Mouse (Mus musculus): ENCODE results near the gene Gm49369. TPM values are rescaled to one million over a fixed set of nuclear protein-coding genes. Genes with fewer than 3 reads are reported as not detected.

The Gm49369 gene
- polyA plus RNA-seq, 1 experiment from 2014 or later: 0.79 TPM

DNA sequence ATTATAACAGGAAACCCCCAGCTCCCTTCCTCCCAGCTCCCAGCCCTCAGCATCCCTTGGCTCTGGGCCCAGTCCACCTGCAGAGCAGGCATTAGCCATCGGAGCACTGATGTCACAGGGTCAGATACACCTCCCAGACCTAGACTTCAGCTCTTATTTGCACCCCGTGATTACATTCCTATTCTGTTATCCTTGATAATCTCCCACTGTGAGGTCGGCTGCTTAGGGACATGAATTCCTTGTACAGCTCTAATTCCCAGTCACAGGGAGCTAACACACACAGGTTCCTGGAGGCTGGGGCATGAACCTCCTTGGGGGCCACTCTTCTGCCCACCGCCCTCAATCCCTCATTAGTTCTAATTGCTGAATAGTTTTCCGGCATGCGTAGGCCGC, 18.3 kb upstream of the Gm49369 start:
- WGBS: 51% methylated on average over 7 of the region's 7 CpGs
- no peaks in the 10 kb centered on the region for H3K9me3 ChIP-seq (ENCODE audit: control insufficient read depth, low read length)
- no peak for ATAC-seq (ENCODE audit: insufficient number of reproducible peaks, low FRiP score, low TSS enrichment, low read depth)
- no peak overlapping the region for H3K4me2 ChIP-seq (ENCODE audit: low read depth, severe bottlenecking)
- DNase-seq (ENCODE audit: low spot score): no peak
- H3K9ac ChIP-seq (ENCODE audit: low read length): no peak overlapping the region
- H3K4me1 ChIP-seq (ENCODE audit: control insufficient read depth, insufficient read depth, low read length): no peaks in the 10 kb centered on the region
- H3K27ac ChIP-seq (replicated peaks; ENCODE audit: low read depth, low read length): no peak overlapping the region
- H3K4me3 ChIP-seq (ENCODE audit: low read depth, low read length): no peak overlapping the region
- H3K27me3 ChIP-seq (ENCODE audit: control insufficient read depth, insufficient read depth, low read length): no peaks in the 10 kb centered on the region
- H3K36me3 ChIP-seq (ENCODE audit: control insufficient read depth, insufficient read depth, low read length): no peaks in the 10 kb centered on the region

DNA sequence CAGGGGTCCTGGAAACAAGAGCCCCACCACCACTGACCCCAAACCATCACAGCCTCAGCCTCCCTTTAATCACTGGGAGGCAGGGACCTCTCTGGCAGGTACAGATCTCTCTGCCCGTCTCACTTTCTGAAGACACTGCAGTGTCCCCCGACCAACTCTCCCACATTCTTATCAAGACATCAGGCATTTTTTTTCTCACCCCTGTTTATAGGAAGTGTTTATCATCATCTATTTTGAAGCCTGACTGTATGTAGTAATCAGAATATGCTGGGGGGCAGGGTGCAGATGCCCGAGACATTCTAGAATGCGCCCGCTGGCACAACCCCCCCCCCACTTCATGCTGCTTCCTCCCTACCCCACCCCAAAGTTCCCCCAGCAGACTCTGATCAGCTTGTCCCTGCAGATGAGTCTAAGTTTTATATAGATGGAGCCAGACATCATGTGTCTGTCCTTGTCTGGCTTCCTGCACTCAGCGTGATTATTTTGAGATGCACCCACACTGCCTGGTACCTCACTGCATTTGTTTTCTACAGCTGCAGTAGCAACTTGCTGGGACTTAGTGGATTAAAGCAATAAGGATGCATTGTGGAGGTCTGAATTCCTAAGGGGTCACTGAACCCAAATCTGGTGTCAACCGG, 17.8 kb upstream of the Gm49369 start:
- Histone ChIP-seq H3K9me3 (ENCODE audit: control insufficient read depth, low read length) (no peaks in the 10 kb centered on the region), H3K27ac (replicated peaks; ENCODE audit: low read depth, low read length) (no peak overlapping the region), H3K36me3 (ENCODE audit: control insufficient read depth, insufficient read depth, low read length) (no peaks in the 10 kb centered on the region), H3K4me3 (ENCODE audit: low read depth, low read length) (no peak overlapping the region), H3K4me1 (ENCODE audit: control insufficient read depth, insufficient read depth, low read length) (no peaks in the 10 kb centered on the region), H3K27me3 (ENCODE audit: control insufficient read depth, insufficient read depth, low read length) (no peaks in the 10 kb centered on the region), H3K9ac (ENCODE audit: low read length) (no peak overlapping the region), H3K4me2 (ENCODE audit: low read depth, severe bottlenecking) (no peak overlapping the region)
- ATAC-seq (ENCODE audit: insufficient number of reproducible peaks, low FRiP score, low TSS enrichment, low read depth) (no peak), DNase-seq (ENCODE audit: low spot score) (no peak)
- WGBS: 77% methylated on average over 7 of the region's 7 CpGs

DNA sequence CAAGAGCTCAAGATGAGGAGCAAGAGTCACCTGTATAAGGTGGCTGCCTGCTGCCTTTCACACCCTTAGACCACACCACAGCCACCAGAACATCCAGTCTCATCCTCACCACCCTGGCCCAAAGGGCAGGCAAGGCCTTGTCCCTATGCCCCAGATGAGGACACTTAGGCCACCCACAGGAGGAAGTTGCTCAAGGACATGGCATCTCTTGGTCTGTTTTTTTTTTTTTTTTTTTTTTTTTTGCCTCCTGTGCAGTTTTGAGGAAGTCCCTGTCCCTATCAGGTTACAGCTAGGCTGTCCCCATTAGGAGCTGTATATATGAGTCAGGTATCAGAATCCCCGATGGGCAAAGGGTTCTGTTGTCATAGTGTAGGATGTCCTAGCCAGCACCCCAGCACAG, 16.8 kb upstream of the Gm49369 start:
- H3K9me3 ChIP-seq (ENCODE audit: control insufficient read depth, low read length): no peaks in the 10 kb centered on the region
- no peak overlapping the region for H3K4me2 ChIP-seq (ENCODE audit: low read depth, severe bottlenecking)
- DNase-seq (ENCODE audit: low spot score) (no peak), ATAC-seq (ENCODE audit: insufficient number of reproducible peaks, low FRiP score, low TSS enrichment, low read depth) (no peak)
- no peaks in the 10 kb centered on the region for H3K4me1 ChIP-seq (ENCODE audit: control insufficient read depth, insufficient read depth, low read length)
- no peak overlapping the region for H3K27ac ChIP-seq (replicated peaks; ENCODE audit: low read depth, low read length)
- WGBS: 81% methylated on average over 1 of the region's 1 CpGs
- H3K27me3 ChIP-seq (ENCODE audit: control insufficient read depth, insufficient read depth, low read length): no peaks in the 10 kb centered on the region
- no peak overlapping the region for H3K4me3 ChIP-seq (ENCODE audit: low read depth, low read length)
- no peaks in the 10 kb centered on the region for H3K36me3 ChIP-seq (ENCODE audit: control insufficient read depth, insufficient read depth, low read length)
- no peak overlapping the region for H3K9ac ChIP-seq (ENCODE audit: low read length)

DNA sequence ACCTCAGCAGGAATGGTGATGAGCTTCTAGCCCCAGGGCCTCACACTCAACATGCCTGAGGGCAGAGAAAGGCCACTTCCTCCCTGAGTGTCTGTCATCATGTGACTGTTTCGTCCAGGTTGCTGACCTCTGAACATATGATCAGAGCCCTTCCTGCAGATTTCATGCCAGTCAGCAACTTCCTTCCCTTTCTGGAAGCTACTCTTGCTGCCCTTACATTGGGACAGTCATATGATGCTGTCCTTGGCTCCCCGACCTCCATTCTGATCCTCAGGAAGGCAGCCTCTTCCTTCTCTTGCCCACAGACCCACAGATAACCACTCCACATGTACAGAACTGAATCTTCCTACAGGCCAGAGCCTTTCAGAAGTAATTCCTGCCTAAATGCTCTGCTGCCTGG, 15.6 kb upstream of the Gm49369 start:
- Histone ChIP-seq H3K27ac (replicated peaks; ENCODE audit: low read depth, low read length) (no peak overlapping the region), H3K4me3 (ENCODE audit: low read depth, low read length) (no peak overlapping the region), H3K9me3 (ENCODE audit: control insufficient read depth, low read length) (no peaks in the 10 kb centered on the region), H3K27me3 (ENCODE audit: control insufficient read depth, insufficient read depth, low read length) (no peaks in the 10 kb centered on the region), H3K36me3 (ENCODE audit: control insufficient read depth, insufficient read depth, low read length) (no peaks in the 10 kb centered on the region), H3K4me2 (ENCODE audit: low read depth, severe bottlenecking) (no peak overlapping the region), H3K4me1 (ENCODE audit: control insufficient read depth, insufficient read depth, low read length) (no peaks in the 10 kb centered on the region), H3K9ac (ENCODE audit: low read length) (no peak overlapping the region)
- no peak for DNase-seq (ENCODE audit: low spot score)
- no peak for ATAC-seq (ENCODE audit: insufficient number of reproducible peaks, low FRiP score, low TSS enrichment, low read depth)
- WGBS: 48% methylated on average over 2 of the region's 2 CpGs

DNA sequence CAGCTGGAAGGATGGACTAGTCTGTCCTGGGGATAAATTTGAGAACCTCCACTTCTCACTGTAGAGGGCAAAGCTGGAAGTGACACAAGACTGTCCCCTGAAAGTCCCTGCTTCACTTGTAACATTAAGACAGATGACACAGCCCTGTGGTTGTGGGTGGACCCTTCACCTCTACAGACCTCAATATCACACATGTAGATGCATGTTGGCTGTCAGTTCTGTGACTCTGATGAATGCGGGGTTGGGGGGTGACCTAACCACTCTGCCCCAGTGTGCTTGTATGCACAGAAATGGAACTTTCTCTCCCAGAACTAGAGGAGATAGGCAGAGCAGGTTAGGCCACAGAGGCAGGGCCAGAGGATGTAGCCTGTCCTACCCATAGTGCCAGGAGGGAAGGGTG, 14.1 kb upstream of the Gm49369 start:
- Histone ChIP-seq H3K9ac (ENCODE audit: low read length) (no peak overlapping the region), H3K4me2 (ENCODE audit: low read depth, severe bottlenecking) (no peak overlapping the region), H3K4me1 (ENCODE audit: control insufficient read depth, insufficient read depth, low read length) (no peaks in the 10 kb centered on the region), H3K36me3 (ENCODE audit: control insufficient read depth, insufficient read depth, low read length) (no peaks in the 10 kb centered on the region), H3K27me3 (ENCODE audit: control insufficient read depth, insufficient read depth, low read length) (no peaks in the 10 kb centered on the region), H3K9me3 (ENCODE audit: control insufficient read depth, low read length) (no peaks in the 10 kb centered on the region), H3K27ac (replicated peaks; ENCODE audit: low read depth, low read length) (no peak overlapping the region), H3K4me3 (ENCODE audit: low read depth, low read length) (no peak overlapping the region)
- DNase-seq (ENCODE audit: low spot score): no peak
- no peak for ATAC-seq (ENCODE audit: insufficient number of reproducible peaks, low FRiP score, low TSS enrichment, low read depth)
- WGBS: 97% methylated on average over 1 of the region's 1 CpGs

DNA sequence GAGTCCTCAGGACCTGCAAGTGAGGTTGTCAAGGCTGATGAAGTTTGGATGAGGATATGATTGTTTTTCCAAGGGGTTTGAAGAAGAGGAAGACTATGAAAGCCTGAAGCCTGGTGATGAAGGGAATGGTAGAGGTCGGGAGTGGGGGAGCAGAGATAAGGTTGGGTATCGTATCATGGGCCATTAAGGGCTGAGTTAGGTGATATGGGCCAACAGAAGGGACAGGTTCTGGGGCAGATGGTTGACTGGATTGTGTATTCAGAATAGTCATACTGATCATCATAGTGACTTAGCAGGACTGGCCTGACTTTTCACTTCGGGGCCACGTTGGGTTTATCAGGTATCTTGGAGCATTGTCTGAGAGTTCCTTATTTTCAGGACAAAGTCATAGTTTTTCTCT, 13.0 kb upstream of the Gm49369 start:
- H3K27me3 ChIP-seq (ENCODE audit: control insufficient read depth, insufficient read depth, low read length): no peaks in the 10 kb centered on the region
- no peak overlapping the region for H3K9ac ChIP-seq (ENCODE audit: low read length)
- H3K4me1 ChIP-seq (ENCODE audit: control insufficient read depth, insufficient read depth, low read length): no peaks in the 10 kb centered on the region
- H3K4me3 ChIP-seq (ENCODE audit: low read depth, low read length): no peak overlapping the region
- no peak for DNase-seq (ENCODE audit: low spot score)
- no peaks in the 10 kb centered on the region for H3K9me3 ChIP-seq (ENCODE audit: control insufficient read depth, low read length)
- no peak overlapping the region for H3K27ac ChIP-seq (replicated peaks; ENCODE audit: low read depth, low read length)
- H3K36me3 ChIP-seq (ENCODE audit: control insufficient read depth, insufficient read depth, low read length): no peaks in the 10 kb centered on the region
- WGBS: 86% methylated on average over 4 of the region's 4 CpGs
- no peak for ATAC-seq (ENCODE audit: insufficient number of reproducible peaks, low FRiP score, low TSS enrichment, low read depth)
- H3K4me2 ChIP-seq (ENCODE audit: low read depth, severe bottlenecking): no peak overlapping the region

DNA sequence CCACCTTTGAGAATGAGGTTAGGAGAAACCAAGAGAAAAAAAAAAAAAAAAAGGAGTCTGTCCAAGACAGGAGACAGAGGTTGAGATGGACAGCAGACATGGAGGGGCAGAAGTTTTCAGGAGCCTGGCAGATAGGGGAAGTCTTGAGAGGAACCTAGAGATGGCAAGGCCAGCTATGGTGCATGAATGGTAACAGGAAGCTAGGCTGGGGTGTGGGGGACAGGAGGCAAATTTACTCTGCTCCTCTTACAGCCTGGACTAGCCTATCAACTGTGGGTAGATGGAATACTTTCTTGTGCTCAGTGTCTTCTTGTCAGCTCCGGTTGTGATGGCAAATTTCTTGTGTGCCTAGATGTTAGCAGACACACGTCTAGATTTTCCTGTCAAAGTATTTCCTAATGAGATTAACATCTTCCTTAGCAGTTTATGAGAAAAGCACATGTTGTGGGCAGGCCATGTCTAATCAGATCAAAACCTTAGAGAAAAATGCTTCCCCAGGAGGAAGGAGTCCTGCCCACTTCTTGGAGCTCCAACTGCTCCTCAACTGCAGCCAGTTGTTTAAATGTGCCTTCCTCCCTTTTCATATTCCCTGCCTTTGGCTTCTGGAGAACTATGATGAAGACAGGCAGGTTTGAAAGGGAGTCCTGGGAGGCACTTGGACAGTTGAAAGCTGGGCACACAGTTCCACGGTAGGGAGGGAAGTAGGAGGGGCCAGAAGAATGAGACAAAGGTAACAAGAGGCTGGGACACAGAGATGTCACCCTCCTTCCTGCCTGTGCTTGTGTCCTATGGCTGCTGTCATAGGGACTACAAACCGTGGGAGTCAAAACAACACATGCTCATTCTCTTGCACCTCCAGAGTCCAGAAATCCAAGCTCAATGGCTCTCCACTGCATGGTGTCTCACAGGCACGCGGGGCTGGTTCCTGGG, 12.1 kb upstream of the Gm49369 start:
- Histone ChIP-seq H3K4me2 (ENCODE audit: low read depth, severe bottlenecking) (no peak overlapping the region), H3K36me3 (ENCODE audit: control insufficient read depth, insufficient read depth, low read length) (no peaks in the 10 kb centered on the region), H3K4me3 (ENCODE audit: low read depth, low read length) (no peak overlapping the region), H3K9ac (ENCODE audit: low read length) (no peak overlapping the region), H3K4me1 (ENCODE audit: control insufficient read depth, insufficient read depth, low read length) (no peaks in the 10 kb centered on the region), H3K27ac (replicated peaks; ENCODE audit: low read depth, low read length) (no peak overlapping the region), H3K27me3 (ENCODE audit: control insufficient read depth, insufficient read depth, low read length) (no peaks in the 10 kb centered on the region), H3K9me3 (ENCODE audit: control insufficient read depth, low read length) (no peaks in the 10 kb centered on the region)
- ATAC-seq (ENCODE audit: insufficient number of reproducible peaks, low FRiP score, low TSS enrichment, low read depth) (no peak), DNase-seq (ENCODE audit: low spot score) (no peak)
- 75% methylated on average over 6 of the region's 6 CpGs for whole genome bisulfite sequencing

DNA sequence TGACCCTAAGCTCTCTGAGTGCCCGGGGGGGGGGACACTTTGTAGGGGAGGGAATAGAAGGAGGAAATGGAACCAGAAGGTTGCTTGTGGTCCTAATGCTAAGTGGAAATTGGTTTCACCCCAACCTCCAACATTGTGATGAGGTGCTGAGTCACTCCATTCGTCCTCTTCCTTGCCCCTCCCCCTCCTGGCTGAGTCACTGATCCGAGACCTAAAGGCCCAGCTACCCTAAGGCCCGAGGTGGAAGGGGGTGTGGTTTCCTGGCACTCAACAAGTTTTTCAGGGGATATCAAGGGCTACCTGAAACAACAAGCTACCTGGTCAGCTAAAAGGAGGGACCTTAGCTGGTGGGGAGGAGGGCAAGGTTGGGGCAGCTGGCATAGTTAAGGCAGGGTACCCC, 10.7 kb upstream of the Gm49369 start:
- H3K4me2 ChIP-seq (ENCODE audit: low read depth, severe bottlenecking): no peak overlapping the region
- H3K9ac ChIP-seq (ENCODE audit: low read length): no peak overlapping the region
- WGBS: 32% methylated on average over 4 of the region's 4 CpGs
- no peaks in the 10 kb centered on the region for H3K27me3 ChIP-seq (ENCODE audit: control insufficient read depth, insufficient read depth, low read length)
- DNase-seq (ENCODE audit: low spot score): no peak
- ATAC-seq (ENCODE audit: insufficient number of reproducible peaks, low FRiP score, low TSS enrichment, low read depth): no peak
- no peak overlapping the region for H3K4me3 ChIP-seq (ENCODE audit: low read depth, low read length)
- H3K4me1 ChIP-seq (ENCODE audit: control insufficient read depth, insufficient read depth, low read length): no peaks in the 10 kb centered on the region
- no peaks in the 10 kb centered on the region for H3K36me3 ChIP-seq (ENCODE audit: control insufficient read depth, insufficient read depth, low read length)
- H3K27ac ChIP-seq (replicated peaks; ENCODE audit: low read depth, low read length): no peak overlapping the region
- H3K9me3 ChIP-seq (ENCODE audit: control insufficient read depth, low read length): no peaks in the 10 kb centered on the region
